13 mouse cellular contexts compared by ENCODE assay signal in the genomic region with DNA sequence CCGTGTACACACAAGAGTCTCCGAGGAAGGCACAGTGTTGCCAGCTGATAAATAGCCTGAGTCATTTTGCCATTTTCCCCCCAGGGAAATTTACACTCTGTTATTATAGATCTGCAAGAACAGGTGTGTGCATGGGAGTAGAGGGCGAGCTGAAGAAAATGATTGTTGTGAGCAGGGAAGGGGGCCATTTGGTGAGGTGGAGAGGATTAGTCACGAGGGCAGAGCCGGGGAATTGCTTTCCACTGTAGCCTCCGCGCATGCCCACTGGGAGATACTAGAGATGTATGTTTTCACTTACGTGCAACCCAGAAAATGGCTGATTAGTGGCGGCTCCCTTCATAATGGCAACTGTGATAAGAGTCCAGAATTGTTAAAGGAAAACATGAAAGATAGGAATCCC.
DNase-seq lines count a peak whose midpoint lies in the region; ATAC-seq lines count a peak whose summit lies in the region.
"Had no signal": no experiment of that assay in that cellular context is flagged by ENCODE, and none has a peak within 500 bp of the region (broad histone marks: within the 10 kb centered on the region; RNA-seq: fewer than 3 reads in every experiment).

No protein-coding gene starts in this region.

- H3K27ac ChIP-seq in embryonic facial prominence, embryonic 15.5 days (replicated peaks), result peak overlapping the region; percentile 4; the same call in 1 of the 2 replicates
- H3K27ac ChIP-seq in midbrain, embryonic 15.5 days, result peak overlapping the region; percentile 46
- H3K27ac ChIP-seq: limb, embryonic 15.5 days; macrophage had no signal

- H3K9ac ChIP-seq in embryonic facial prominence, embryonic 15.5 days, result no peak overlapping the region
- H3K9ac ChIP-seq in midbrain, embryonic 15.5 days, result no peak overlapping the region
- H3K9ac ChIP-seq: limb, embryonic 15.5 days had no signal

- 21% methylated on average over 9 of the region's 9 CpGs for WGBS in embryonic facial prominence, embryonic 15.5 days
- WGBS in midbrain, embryonic 15.5 days, result 48% methylated on average over 9 of the region's 9 CpGs

- ATAC-seq in embryonic facial prominence, embryonic 15.5 days (ENCODE audit: insufficient number of reproducible peaks, low FRiP score, low TSS enrichment, low read depth), result peak; percentile 71; the same call in 1 of the 2 replicates
- ATAC-seq in midbrain, embryonic 15.5 days (replicated peaks), result peak; percentile 77

- H3K4me2 ChIP-seq in embryonic facial prominence, embryonic 15.5 days (replicated peaks), result peak overlapping the region; percentile 28
- H3K4me2 ChIP-seq in midbrain, embryonic 15.5 days, result no peak overlapping the region
- H3K4me2 ChIP-seq: limb, embryonic 15.5 days had no signal

- peaks cover 19% of the 10 kb centered on the region for H3K4me1 ChIP-seq in embryonic facial prominence, embryonic 15.5 days
- H3K4me1 ChIP-seq in midbrain, embryonic 15.5 days, result 0 out of 2 replicates have a peak, but pooled peaks cover 6% of the 10 kb centered on the region

- H3K4me3 ChIP-seq in embryonic facial prominence, embryonic 15.5 days (replicated peaks), result no peak overlapping the region
- no peak overlapping the region for H3K4me3 ChIP-seq in midbrain, embryonic 15.5 days
- H3K4me3 ChIP-seq: limb, embryonic 15.5 days had no signal

- no peaks in the 10 kb centered on the region for H3K9me3 ChIP-seq in embryonic facial prominence, embryonic 15.5 days (replicated peaks)
- H3K9me3 ChIP-seq in midbrain, embryonic 15.5 days, result no peaks in the 10 kb centered on the region
- H3K9me3 ChIP-seq: limb, embryonic 15.5 days had no signal

- DNase-seq in heart, adult 11 months, result peak; percentile 66
- DNase-seq in heart, adult 8-10 months (ENCODE audit: low spot score), result no peak
- peak; percentile 65 for DNase-seq in NIH3T3 (ENCODE audit: low read depth)
- no peak for DNase-seq in frontal cortex, postnatal 10 days (ENCODE audit: low spot score in 2 of 2)
- no peak for DNase-seq in yolk sac, embryonic 10.5 days (ENCODE audit: low spot score)
- DNase-seq in kidney, postnatal 4 days, result no peak
- DNase-seq: adrenal gland, postnatal 10 days; lung, adult 18-20 months; retina, postnatal 1 day had no signal

- no peaks in the 10 kb centered on the region for H3K27me3 ChIP-seq in embryonic facial prominence, embryonic 15.5 days
- no peaks in the 10 kb centered on the region for H3K27me3 ChIP-seq in midbrain, embryonic 15.5 days (replicated peaks)
- H3K27me3 ChIP-seq: limb, embryonic 15.5 days had no signal

- H3K36me3 ChIP-seq in embryonic facial prominence, embryonic 15.5 days, result no peaks in the 10 kb centered on the region
- H3K36me3 ChIP-seq in midbrain, embryonic 15.5 days (replicated peaks), result no peaks in the 10 kb centered on the region
- H3K36me3 ChIP-seq: limb, embryonic 15.5 days had no signal

Comparison
In these comparisons a context has a peak if more than half of its experiments do, and no peak if none do; other contexts are left out.
1. DNase-seq: peak in heart, adult 11 months (single experiment) and NIH3T3 (single experiment); none in heart, adult 8-10 months (single experiment), frontal cortex, postnatal 10 days (0 of 2), yolk sac, embryonic 10.5 days (single experiment) and kidney, postnatal 4 days (0 of 2).